Mouse (Mus musculus) spleen, adult 2 months (tissue): ENCODE data around the gene Smu1. TPM values are rescaled to one million over a fixed set of nuclear protein-coding genes. Genes with fewer than 3 reads are reported as not detected.
A peak's percentile ranks its signal among the peaks of the same experiment; 100 is the strongest.

Source experiments
- DNase-seq, 2 experiments: peaks; one replicate each; pipeline versions ENCODE4 v3.0.0 to v3.0.0-alpha.2; 2012 to 2021; ENCODE audit warnings: low spot score in 2 of 2, low read depth in 1 of 2
- H3K27ac ChIP-seq: fragments of 200-500 bp; 2 replicates; pipeline ENCODE4 v1.5.1; 2012; ENCODE audit warnings: low read length, inconsistent platforms; ENCODE audit not compliant: insufficient read depth
- H3K27me3 ChIP-seq: fragments of 200-500 bp; 2 replicates; pipeline ENCODE4 v1.6.1; 2012; ENCODE audit warnings: mild to moderate bottlenecking, moderate library complexity, low read length, inconsistent platforms; ENCODE audit not compliant: control insufficient read depth, insufficient read depth
- H3K36me3 ChIP-seq: fragments of 200-500 bp; 2 replicates; pipeline ENCODE4 v1.6.1; 2012; ENCODE audit warnings: mild to moderate bottlenecking, low read length, inconsistent platforms; ENCODE audit not compliant: control insufficient read depth, insufficient read depth
- H3K4me1 ChIP-seq: fragments of 200-500 bp; 2 replicates; pipeline ENCODE4 v1.6.1; 2011; ENCODE audit warnings: inconsistent platforms; ENCODE audit not compliant: control insufficient read depth, insufficient read depth, insufficient read length
- H3K4me3 ChIP-seq: fragments of 200-500 bp; 2 replicates; pipeline ENCODE4 v1.5.1; 2011; ENCODE audit warnings: mild to moderate bottlenecking, inconsistent platforms; ENCODE audit not compliant: insufficient read depth, insufficient read length; ENCODE audit errors: extremely low read depth
- CTCF ChIP-seq: fragments of 200-500 bp; IDR thresholded peaks from 2 replicates; pipeline ENCODE4 v1.5.1; 2011; ENCODE audit warnings: mild to moderate bottlenecking, inconsistent platforms; ENCODE audit not compliant: insufficient read depth, insufficient read length, insufficient replicate concordance; ENCODE audit errors: extremely low read depth
- POLR2A ChIP-seq: fragments of 200-500 bp; IDR thresholded peaks from 2 replicates; pipeline ENCODE4 v1.6.1; 2011; ENCODE audit warnings: low read depth, low read length, inconsistent platforms
- WGBS: fragments of 180-500 bp; shearing (Covaris S2); methylation state at CpG from one replicate; pipeline ENCODE4 v1.1.7; 2018; 5-methylcytosine and 5-hydroxymethylcytosine counted together
- polyA plus RNA-seq: library from polyadenylated mRNA; depleted of rRNA; stranded (reverse); fragments of >200 nt; gene quantifications from 2 replicates; pipeline ENCODE4 v1.2.3, GENCODE M21; 2012

The Smu1 gene
- polyA plus RNA-seq, 1 experiment = 11.8 TPM

DNA sequence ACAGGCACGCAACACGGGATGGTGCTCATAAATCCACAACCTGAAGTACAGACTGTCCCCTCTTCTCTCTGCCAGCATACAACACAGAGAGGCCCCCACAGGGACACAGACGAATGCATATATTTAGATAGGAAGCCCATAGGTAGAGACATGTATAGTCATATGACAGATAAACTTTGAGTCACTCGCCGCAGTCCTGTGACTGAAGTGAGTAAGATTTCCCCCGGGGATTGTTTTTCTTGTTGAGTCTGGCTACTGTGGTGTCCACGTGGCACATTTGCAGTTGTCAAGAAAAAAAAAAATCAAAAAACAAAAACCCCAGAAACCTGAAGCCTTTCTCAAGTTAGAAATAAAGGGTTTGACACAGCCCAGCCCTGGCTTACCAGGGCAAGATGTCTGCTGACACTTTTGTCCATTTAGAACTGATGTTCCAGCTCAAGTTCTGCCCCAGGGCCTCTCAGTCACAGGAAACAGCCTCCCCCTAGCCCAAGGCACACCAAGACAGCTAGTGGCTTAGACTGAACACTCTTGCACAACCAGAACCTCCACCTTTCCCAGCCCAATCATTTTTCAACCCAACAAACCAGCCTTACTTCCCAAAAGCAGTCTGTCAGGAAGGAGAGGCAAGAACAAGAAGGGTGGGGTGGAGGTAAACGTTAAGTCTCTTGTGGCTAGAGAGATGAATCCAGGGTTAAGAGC, 24.2 kb upstream of the Smu1 start:
- WGBS = 8% methylated on average over 8 of the region's 8 CpGs
- peak in 1 of 2 experiments; percentile 79 for DNase-seq
- peaks cover 18% of the 10 kb centered on the region; the same call in 1 of the 2 replicates for H3K4me1 ChIP-seq

GRCm38 (mm10) chr4:40781143-40781542, 23.4 kb upstream of the Smu1 start:
- under 1% methylated on average over 3 of the region's 3 CpGs for WGBS
- no peak overlapping the region for H3K4me3 ChIP-seq
- H3K27me3 ChIP-seq = no peaks in the 10 kb centered on the region
- peaks cover 19% of the 10 kb centered on the region; the same call in 1 of the 2 replicates for H3K4me1 ChIP-seq
- H3K36me3 ChIP-seq = no peaks in the 10 kb centered on the region
- no peak for TF ChIP-seq CTCF
- no peak for TF ChIP-seq POLR2A
- peak overlapping the region; percentile 90 for H3K27ac ChIP-seq
- DNase-seq = peak; percentile 60 to 79

More for the DNA sequence above, 24.2 kb upstream of the Smu1 start:
- Histone ChIP-seq H3K4me3 (no peak overlapping the region), H3K27me3 (no peaks in the 10 kb centered on the region), H3K27ac (peak overlapping the region; percentile 90), H3K36me3 (no peaks in the 10 kb centered on the region)
- no peak for TF ChIP-seq POLR2A

- DNase-seq = no peak
- TF ChIP-seq CTCF (no peak), POLR2A (no peak)
Measured at GRCm38 (mm10) chr4:40778656-40779055, 20.9 kb upstream of the Smu1 start.

GRCm38 (mm10) chr4:40777116-40777515, 19.4 kb upstream of the Smu1 start:
- no peak for TF ChIP-seq POLR2A
- 37% methylated on average over 2 of the region's 2 CpGs for WGBS
- H3K36me3 ChIP-seq = no peaks in the 10 kb centered on the region
- H3K4me1 ChIP-seq = peaks cover 13% of the 10 kb centered on the region; the same call in 1 of the 2 replicates
- H3K4me3 ChIP-seq = no peak overlapping the region
- H3K27ac ChIP-seq = no peak overlapping the region
- no peaks in the 10 kb centered on the region for H3K27me3 ChIP-seq
- DNase-seq = no peak

More at GRCm38 (mm10) chr4:40778656-40779055, 20.9 kb upstream of the Smu1 start:
- H3K27me3 ChIP-seq = no peaks in the 10 kb centered on the region
- H3K4me3 ChIP-seq = no peak overlapping the region
- H3K27ac ChIP-seq = no peak overlapping the region
- H3K4me1 ChIP-seq = peaks cover 19% of the 10 kb centered on the region; the same call in 1 of the 2 replicates
- H3K36me3 ChIP-seq = no peaks in the 10 kb centered on the region
- 66% methylated on average over 6 of the region's 6 CpGs for WGBS

- DNase-seq = no peak
- peaks cover 8% of the 10 kb centered on the region; the same call in 1 of the 2 replicates for H3K4me1 ChIP-seq
- H3K4me3 ChIP-seq = no peak overlapping the region
- TF ChIP-seq POLR2A (no peak), CTCF (no peak)
- H3K27me3 ChIP-seq = no peaks in the 10 kb centered on the region
- no peak overlapping the region for H3K27ac ChIP-seq
- WGBS = 61% methylated on average over 4 of the region's 4 CpGs
- no peaks in the 10 kb centered on the region for H3K36me3 ChIP-seq
Measured at GRCm38 (mm10) chr4:40776416-40776815, 18.7 kb upstream of the Smu1 start.

DNA sequence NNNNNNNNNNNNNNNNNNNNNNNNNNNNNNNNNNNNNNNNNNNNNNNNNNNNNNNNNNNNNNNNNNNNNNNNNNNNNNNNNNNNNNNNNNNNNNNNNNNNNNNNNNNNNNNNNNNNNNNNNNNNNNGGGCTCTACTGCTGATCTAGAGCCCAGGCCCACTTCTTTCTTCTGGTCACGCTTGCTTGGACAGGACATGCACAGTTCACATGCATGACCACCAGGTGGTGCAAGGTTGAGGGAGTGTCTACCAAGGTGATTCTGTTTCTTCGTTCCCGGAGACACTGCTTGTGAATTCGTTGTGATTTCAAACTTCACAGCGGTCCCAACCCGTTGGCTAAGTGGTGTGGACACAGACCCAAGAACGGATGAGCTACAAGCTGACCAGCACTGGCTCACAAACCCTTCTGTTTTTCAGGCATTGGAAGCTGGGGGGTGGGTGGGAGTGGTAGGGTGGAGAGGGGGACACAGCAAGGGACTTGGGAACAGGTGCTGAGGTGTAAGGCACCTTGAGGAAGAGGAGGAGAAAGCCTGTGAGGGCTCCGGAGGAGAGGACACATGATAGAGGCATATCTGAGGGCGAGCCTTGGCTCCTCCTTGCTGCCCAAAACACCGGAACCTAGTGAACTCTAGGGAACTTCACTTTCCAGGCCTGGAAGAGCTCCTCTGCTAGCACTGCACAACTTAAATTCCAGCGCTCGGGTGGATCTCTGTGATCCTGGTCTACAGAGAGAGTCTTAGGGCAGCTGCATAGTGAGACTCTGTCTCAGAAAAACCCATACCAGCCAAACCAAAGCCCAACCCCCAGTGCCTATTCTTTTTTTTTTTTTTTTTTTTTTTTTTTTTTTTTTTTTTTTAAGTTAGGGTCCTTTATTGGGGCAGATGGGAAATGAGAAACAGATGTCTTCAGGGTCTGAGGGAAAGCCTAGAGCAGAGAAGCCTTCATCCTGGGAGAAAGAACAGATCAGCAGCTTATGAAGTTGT, 16.8 kb upstream of the Smu1 start:
- no peak overlapping the region for H3K27ac ChIP-seq
- no peak overlapping the region; the same call in 1 of the 2 replicates for H3K4me3 ChIP-seq
- DNase-seq = peak; percentile 74 to 76
- peak; percentile 87; the same call in 1 of the 2 replicates for TF ChIP-seq CTCF
- TF ChIP-seq POLR2A = no peak
- WGBS = 21% methylated on average over 12 of the region's 12 CpGs
- no peaks in the 10 kb centered on the region for H3K36me3 ChIP-seq
- no peaks in the 10 kb centered on the region for H3K27me3 ChIP-seq
- H3K4me1 ChIP-seq = peaks cover 3% of the 10 kb centered on the region; the same call in 1 of the 2 replicates

DNA sequence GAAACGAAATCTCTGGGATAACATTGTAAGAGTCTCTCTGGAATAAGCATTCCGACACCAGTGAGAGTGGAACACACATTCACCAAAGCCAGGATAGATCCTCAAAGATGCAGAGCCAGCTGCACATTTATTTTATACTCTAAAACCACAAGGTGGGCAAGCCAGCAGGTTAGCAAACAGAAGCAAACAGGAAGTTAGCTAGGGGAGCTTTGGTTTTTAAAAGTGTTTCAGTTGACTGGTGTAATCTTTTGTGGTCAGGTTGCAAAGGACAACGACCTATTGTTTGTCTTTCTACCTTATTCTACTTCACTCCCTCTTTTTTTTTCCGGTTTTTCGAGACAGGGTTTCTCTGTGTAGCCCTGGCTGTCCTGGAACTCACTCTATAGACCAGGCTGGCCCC, 2.2 kb upstream of the Smu1 start:
- Histone ChIP-seq H3K4me3 (no peak overlapping the region), H3K4me1 (no peaks in the 10 kb centered on the region), H3K36me3 (0 out of 2 replicates have a peak, but pooled peaks cover 3% of the 10 kb centered on the region), H3K27me3 (no peaks in the 10 kb centered on the region), H3K27ac (no peak overlapping the region)
- no peak for DNase-seq
- 27% methylated on average over 5 of the region's 5 CpGs for WGBS
- TF ChIP-seq POLR2A (no peak), CTCF (no peak)
